Mouse (Mus musculus) embryonic facial prominence, embryonic 11.5 days (tissue): ENCODE data around the gene Pla2g10. TPM values are rescaled to one million over a fixed set of nuclear protein-coding genes. Genes with fewer than 3 reads are reported as not detected.
"Not testable (repeated sequence)": the region's sequence is repeated elsewhere in the genome, so short reads cannot be mapped to it uniquely, and the experiment has no call there.

Source experiments
- ATAC-seq: fragments of 200-750 bp; cut with Nextera tagmentation; replicated peaks from 2 replicates; pipeline ENCODE4 v1.8.0; 2017; ENCODE audit warnings: low read depth; ENCODE audit not compliant: insufficient number of reproducible peaks, low FRiP score, low TSS enrichment
- DNase-seq: peaks from one replicate; pipeline ENCODE4 v3.0.0-alpha.2; 2015; ENCODE audit warnings: low spot score
- H3K27ac ChIP-seq: fragments of 300-500 bp; sonication (generic); replicated peaks from 2 replicates; pipeline ENCODE4 v1.5.1; 2014; ENCODE audit warnings: mild to moderate bottlenecking, low read depth, low read length, control low read depth
- H3K27me3 ChIP-seq: fragments of 300-500 bp; sonication (generic); 2 replicates; pipeline ENCODE4 v1.6.1; 2014; ENCODE audit warnings: mild to moderate bottlenecking, low read length, moderate library complexity, mixed read lengths; ENCODE audit not compliant: control insufficient read depth, insufficient read depth
- H3K36me3 ChIP-seq: fragments of 300-500 bp; sonication (generic); replicated peaks from 2 replicates; pipeline ENCODE4 v1.6.1; 2014; ENCODE audit warnings: low read depth, mild to moderate bottlenecking, low read length, moderate library complexity, mixed read lengths; ENCODE audit not compliant: control insufficient read depth, insufficient read depth
- H3K4me1 ChIP-seq: fragments of 300-500 bp; sonication (generic); 2 replicates; pipeline ENCODE4 v1.6.1; 2014; ENCODE audit warnings: low read length, mixed read lengths; ENCODE audit not compliant: control insufficient read depth, insufficient read depth
- H3K4me2 ChIP-seq: fragments of 300-500 bp; sonication (generic); 2 replicates; pipeline ENCODE4 v1.6.1; 2014; ENCODE audit warnings: low read depth, mild to moderate bottlenecking, control low read depth, low read length, moderate library complexity
- H3K4me3 ChIP-seq: fragments of 300-500 bp; sonication (generic); 2 replicates; pipeline ENCODE4 v1.5.1; 2014; ENCODE audit warnings: low read depth, low read length, control low read depth
- H3K9ac ChIP-seq: fragments of 300-500 bp; sonication (generic); replicated peaks from 2 replicates; pipeline ENCODE4 v1.6.1; 2014; ENCODE audit warnings: mild to moderate bottlenecking, control low read depth, low read length
- H3K9me3 ChIP-seq: fragments of 300-500 bp; sonication (generic); replicated peaks from 2 replicates; pipeline ENCODE4 v1.6.1; 2016; ENCODE audit warnings: mild to moderate bottlenecking, low read length, inconsistent platforms, mixed read lengths; ENCODE audit not compliant: control insufficient read depth
- WGBS: fragments of 180-500 bp; shearing (Covaris S2); extraction: QIAGEN DNeasy Blood & Tissue Kit; methylation state at CpG from one replicate; pipeline ENCODE4 v1.1.7; 2014; 5-methylcytosine and 5-hydroxymethylcytosine counted together
- polyA plus RNA-seq: library from polyadenylated mRNA; unstranded; fragments of >200 nt; fragmentation: Nextera tagmentation; extraction: Ambion mirVana; gene quantifications from 2 replicates; pipeline ENCODE4 v1.2.1, GENCODE M21; 2014

Pla2g10 gene
- not detected in 2 replicates for polyA plus RNA-seq

DNA sequence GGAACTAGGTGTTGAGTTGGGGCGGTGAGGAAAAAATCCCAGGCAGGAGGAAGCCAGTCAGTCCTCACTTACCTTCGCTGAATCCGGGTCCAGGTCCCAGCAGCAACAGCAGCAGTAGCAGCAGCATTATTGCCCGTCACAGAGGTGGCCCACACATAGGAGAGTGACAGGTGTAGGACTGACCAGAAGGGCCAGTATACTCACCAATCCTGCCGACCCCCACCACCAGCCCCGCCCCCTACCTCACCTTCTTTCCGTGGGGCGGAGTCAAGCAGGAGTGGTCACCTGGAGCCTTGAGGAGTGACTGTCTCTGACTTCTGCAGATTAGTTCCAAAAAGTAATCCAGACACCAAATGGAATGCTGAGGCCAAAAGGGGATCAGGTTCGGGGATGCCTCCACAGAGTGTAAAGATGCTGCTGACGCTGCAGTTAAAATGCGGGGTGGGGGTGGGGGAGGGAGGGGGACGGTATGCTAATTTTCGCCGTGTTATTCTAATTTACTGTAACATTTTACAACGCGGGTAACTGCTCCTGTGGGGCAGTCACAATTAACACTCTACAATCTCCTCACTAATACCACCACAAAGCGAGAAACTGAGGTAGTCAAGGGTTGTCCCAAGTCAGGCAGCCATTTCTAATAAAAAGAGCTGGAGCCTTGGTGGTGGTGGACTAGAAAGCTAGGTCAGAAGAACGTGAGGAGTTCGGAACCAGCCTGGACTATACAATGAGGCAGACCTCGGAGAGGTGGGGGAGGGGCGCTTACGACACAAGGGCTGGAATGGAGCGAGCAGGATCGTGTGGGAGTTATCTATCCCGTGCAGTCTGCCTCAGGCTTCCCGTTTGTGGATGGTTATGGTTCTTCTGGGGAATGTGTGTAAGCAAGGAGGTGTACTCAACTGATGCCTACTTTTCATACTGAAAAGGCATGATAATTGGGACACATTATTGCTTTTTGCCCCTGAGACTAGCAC lies at the start of gene Pla2g10:
Gene Pla2g10, minus strand, starts transcription at position 699 of the 971 bp plus-strand sequence.
- Histone ChIP-seq H3K4me3 (no peak within 1 kb of the TSS), H3K36me3 (no peaks in the 10 kb centered on the region), H3K4me2 (peak within 1 kb of the TSS; percentile 7; the same call in 1 of the 2 replicates), H3K9me3 (no peaks in the 10 kb centered on the region), H3K27ac (no peak within 1 kb of the TSS), H3K9ac (no peak within 1 kb of the TSS), H3K4me1 (no peaks in the 10 kb centered on the region), H3K27me3 (no peaks in the 10 kb centered on the region)
- ATAC-seq (peak; percentile 61; the same call in 1 of the 2 replicates), DNase-seq (peak; percentile 20)
- WGBS, result 12% methylated on average over 26 of the region's 26 CpGs

DNA sequence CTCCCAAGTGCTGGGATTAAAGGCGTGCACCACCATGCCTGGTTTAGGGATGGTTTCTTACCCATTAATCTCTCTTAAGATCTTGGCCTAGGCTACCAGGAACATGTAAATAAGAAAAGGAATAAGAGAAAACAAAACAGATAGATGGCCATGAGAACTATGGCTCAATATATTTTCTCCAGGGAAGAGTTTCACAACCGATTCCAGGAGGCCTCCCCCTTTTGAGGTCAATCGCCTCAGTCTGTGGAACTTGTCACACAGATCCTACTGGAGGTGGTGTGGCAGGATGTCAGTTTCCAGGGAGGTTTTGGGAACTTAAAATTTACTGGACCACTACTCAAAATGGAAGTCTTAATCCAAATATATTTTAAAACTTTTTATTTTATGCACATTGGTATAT lies 43.9 kb upstream of the Pla2g10 start:
- not testable (repeated sequence) for H3K4me2 ChIP-seq, ATAC-seq, H3K36me3 ChIP-seq, DNase-seq, H3K27me3 ChIP-seq, H3K9ac ChIP-seq, H3K4me1 ChIP-seq, H3K4me3 ChIP-seq, H3K9me3 ChIP-seq, H3K27ac ChIP-seq
- 87% methylated on average over 3 of the region's 3 CpGs for WGBS

DNA sequence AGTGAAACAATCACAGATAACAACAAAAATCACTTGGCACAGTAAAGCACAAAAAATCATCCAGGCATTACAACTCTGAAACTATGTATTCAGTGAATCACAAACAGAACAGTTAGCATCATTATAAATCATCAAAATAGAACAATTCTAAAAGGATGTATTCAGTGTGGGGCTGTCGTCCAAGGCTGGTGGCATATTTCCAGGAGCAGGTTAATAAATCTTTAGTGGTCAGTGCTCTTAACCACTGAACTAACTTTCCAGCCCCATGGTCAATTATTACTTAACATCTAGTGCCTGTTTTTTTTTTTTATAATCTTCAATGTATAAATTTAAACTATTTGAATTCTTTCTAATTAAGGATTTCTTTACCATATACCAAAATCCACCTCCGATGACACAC lies 43.2 kb upstream of the Pla2g10 start:
- not testable (repeated sequence) for H3K4me1 ChIP-seq, H3K9ac ChIP-seq, DNase-seq, H3K4me2 ChIP-seq, H3K4me3 ChIP-seq, H3K9me3 ChIP-seq, ATAC-seq, H3K27me3 ChIP-seq, H3K36me3 ChIP-seq, H3K27ac ChIP-seq
- WGBS, result 91% methylated on average over 2 of the region's 2 CpGs

DNA sequence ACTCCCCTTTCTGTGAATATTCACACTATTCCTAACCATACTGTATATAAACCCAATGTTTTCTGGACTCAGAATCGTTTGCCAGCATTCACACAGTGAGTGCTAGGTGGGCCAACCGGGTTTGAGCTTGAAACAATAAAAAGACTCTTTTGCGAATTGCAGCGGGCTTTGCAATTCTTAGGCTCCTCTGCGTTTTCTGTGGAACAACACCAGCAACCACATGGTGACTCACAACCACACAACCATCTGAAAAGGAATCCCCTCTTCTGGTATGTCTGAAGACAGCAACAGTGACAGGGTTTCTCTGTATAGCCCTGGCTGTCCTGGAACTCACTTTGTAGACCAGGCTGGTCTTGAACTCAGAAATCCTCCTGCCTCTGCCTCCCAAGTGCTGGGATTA lies 41.3 kb upstream of the Pla2g10 start:
- not testable (repeated sequence) for DNase-seq, H3K9ac ChIP-seq, H3K4me1 ChIP-seq, H3K27ac ChIP-seq, H3K4me2 ChIP-seq, H3K9me3 ChIP-seq, H3K4me3 ChIP-seq, H3K36me3 ChIP-seq, ATAC-seq, H3K27me3 ChIP-seq
- WGBS, result 88% methylated on average over 5 of the region's 5 CpGs

DNA sequence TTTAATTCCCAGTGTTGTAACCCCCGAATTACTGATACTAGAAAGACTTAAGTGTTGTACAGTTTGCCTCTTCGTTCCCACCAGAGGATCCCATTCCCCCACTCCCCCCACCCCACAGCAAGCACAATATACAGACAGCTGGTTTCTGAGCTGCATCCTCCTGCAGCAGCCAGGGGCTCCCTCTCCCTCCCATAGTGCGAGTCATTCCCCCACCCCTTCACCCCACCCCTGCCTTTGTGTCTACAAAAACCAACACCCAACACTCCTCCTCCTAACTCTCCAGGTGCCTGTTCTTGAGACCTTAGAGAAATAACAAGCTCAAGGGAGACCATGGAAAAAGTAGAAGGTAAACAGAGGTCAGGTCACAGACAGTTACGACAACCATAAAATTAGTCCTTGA lies 40.8 kb upstream of the Pla2g10 start:
- not testable (repeated sequence) for ATAC-seq, DNase-seq
- WGBS, result 78% methylated on average over 4 of the region's 4 CpGs

DNA sequence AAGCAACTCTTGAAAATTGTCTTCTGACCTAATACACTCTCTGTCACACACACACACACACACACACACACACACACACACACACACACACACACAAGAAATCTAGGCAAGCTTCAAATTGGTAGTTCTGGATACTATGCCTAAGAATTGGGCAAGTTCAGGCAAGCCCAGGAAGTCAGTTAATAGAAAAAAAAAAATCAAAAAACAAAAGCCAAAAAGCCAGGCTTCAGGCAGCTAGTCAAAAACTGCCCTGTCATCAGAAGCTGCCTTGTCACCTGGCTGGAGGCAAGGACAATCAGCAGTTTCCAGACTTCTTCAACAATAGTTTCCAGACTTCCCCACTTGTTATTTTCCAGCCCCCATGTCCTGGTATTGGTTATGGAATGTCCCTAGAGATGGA lies 35.6 kb upstream of the Pla2g10 start:
- ATAC-seq, result no peak
- no peaks in the 10 kb centered on the region for H3K9me3 ChIP-seq
- no peak overlapping the region for H3K27ac ChIP-seq
- no peak overlapping the region for H3K9ac ChIP-seq
- DNase-seq, result peak; percentile 35
- no peak overlapping the region for H3K4me3 ChIP-seq
- H3K4me1 ChIP-seq, result no peaks in the 10 kb centered on the region
- H3K4me2 ChIP-seq, result no peak overlapping the region
- H3K36me3 ChIP-seq, result no peaks in the 10 kb centered on the region
- no peaks in the 10 kb centered on the region for H3K27me3 ChIP-seq

More for the DNA sequence above, 40.8 kb upstream of the Pla2g10 start:
- not testable (repeated sequence) for H3K9me3 ChIP-seq, H3K4me2 ChIP-seq, H3K27me3 ChIP-seq, H3K9ac ChIP-seq, H3K4me1 ChIP-seq, H3K4me3 ChIP-seq, H3K27ac ChIP-seq, H3K36me3 ChIP-seq

DNA sequence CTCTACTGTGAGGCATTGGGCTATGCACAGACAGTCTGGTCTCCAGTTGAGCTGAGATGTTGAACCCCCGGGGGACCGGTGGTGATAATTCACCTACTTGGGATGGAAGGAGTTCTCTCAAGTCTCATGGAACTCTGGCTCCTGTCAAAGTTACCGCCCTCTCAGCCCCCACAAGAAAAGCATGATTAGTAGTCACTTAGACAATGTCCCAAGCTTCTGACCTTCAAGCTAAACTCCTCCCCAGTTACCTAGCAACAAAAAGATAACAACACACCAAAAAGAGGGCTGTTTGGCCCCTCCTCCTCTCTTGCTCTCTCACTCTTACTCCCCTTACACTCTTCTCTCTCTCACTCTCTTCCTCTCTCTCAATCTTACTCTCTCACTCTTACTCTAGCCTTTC lies 33.7 kb upstream of the Pla2g10 start:
- Histone ChIP-seq H3K4me3 (no peak overlapping the region), H3K9me3 (no peaks in the 10 kb centered on the region)

DNA sequence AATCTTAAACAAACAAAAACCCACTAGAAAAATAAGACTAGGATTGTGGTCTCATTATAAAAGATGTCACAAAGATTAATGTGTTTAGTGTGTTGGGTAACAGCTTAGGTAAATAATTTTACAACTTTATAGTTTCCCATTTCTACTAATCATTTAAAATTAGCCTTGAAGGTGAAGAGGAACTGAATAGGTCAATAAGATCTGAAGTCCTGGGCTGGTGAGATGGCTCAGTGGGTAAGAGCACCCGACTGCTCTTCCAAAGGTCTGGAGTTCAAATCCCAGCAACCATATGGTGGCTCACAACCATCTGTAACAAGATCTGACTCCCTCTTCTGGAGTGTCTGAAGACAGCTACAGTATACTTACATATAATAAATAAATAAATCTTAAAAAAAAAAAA lies 32.0 kb upstream of the Pla2g10 start:
- DNase-seq, H3K27me3 ChIP-seq, H3K36me3 ChIP-seq, H3K9ac ChIP-seq, H3K4me2 ChIP-seq, H3K4me3 ChIP-seq, H3K27ac ChIP-seq, H3K4me1 ChIP-seq, H3K9me3 ChIP-seq, ATAC-seq: not testable (repeated sequence)
- 75% methylated on average over 1 of the region's 1 CpGs for WGBS

More for the DNA sequence above, 33.7 kb upstream of the Pla2g10 start:
- no peaks in the 10 kb centered on the region for H3K4me1 ChIP-seq
- no peak overlapping the region for H3K27ac ChIP-seq
- no peaks in the 10 kb centered on the region for H3K36me3 ChIP-seq
- no peak overlapping the region for H3K9ac ChIP-seq
- no peaks in the 10 kb centered on the region for H3K27me3 ChIP-seq
- ATAC-seq, result no peak
- WGBS, result 89% methylated on average over 3 of the region's 3 CpGs
- DNase-seq, result peak; percentile 3
- H3K4me2 ChIP-seq, result no peak overlapping the region
